Mouse (Mus musculus) C2C12 (cell line): Measurements from ENCODE around the gene Mrpl44. TPM values are rescaled to one million over a fixed set of nuclear protein-coding genes. Genes with fewer than 3 reads are reported as not detected.

ENCODE experiments used
- H3K27me3 ChIP-seq: one replicate; pipeline ENCODE4 v1.6.1; 2011; ENCODE audit not compliant: control insufficient read depth, insufficient read depth, insufficient read length
- H3K36me3 ChIP-seq: one replicate; pipeline ENCODE4 v1.6.1; 2011; ENCODE audit not compliant: control insufficient read depth, insufficient read depth
- H3K4me3 ChIP-seq: one replicate; pipeline ENCODE4 v1.5.1; 2011; ENCODE audit warnings: mild to moderate bottlenecking, control low read depth; ENCODE audit not compliant: poor library complexity, insufficient read depth, severe bottlenecking
- H3K79me2 ChIP-seq: one replicate; pipeline ENCODE4 v1.6.1; 2011; ENCODE audit not compliant: control insufficient read depth, insufficient read depth
- H3K79me3 ChIP-seq: one replicate; pipeline ENCODE4 v1.6.1; 2011; ENCODE audit warnings: low read depth, control low read depth
- H3ac ChIP-seq: one replicate; pipeline ENCODE3; 2011; ENCODE audit warnings: low read depth; ENCODE audit not compliant: control insufficient read depth, insufficient read length
- CEBPB ChIP-seq: IDR thresholded peaks from one replicate; pipeline ENCODE4 v1.6.1; 2011; ENCODE audit warnings: low read depth, mild to moderate bottlenecking, control low read depth, moderate library complexity
- CTCF ChIP-seq: IDR thresholded peaks from one replicate; pipeline ENCODE4 v1.5.1; 2011; ENCODE audit not compliant: control insufficient read depth, insufficient read depth, insufficient read length
- FOSL1 ChIP-seq: IDR thresholded peaks from one replicate; pipeline ENCODE4 v1.8.0; 2011; ENCODE audit warnings: mild to moderate bottlenecking, low read length; ENCODE audit not compliant: poor library complexity, insufficient read depth, severe bottlenecking
- MAX ChIP-seq: IDR thresholded peaks from one replicate; pipeline ENCODE4 v1.6.1; 2011; ENCODE audit warnings: mild to moderate bottlenecking, control low read depth
- MYOD1 ChIP-seq: IDR thresholded peaks from one replicate; pipeline ENCODE4 v1.6.1; 2011; ENCODE audit warnings: low read depth; ENCODE audit not compliant: control insufficient read depth, insufficient read length
- MYOG ChIP-seq: IDR thresholded peaks from one replicate; pipeline ENCODE4 v1.6.1; 2011; ENCODE audit not compliant: control insufficient read depth, insufficient read length; ENCODE audit errors: extremely low read depth
- USF1 ChIP-seq: IDR thresholded peaks from one replicate; pipeline ENCODE4 v1.6.1; 2011; ENCODE audit warnings: low read depth, mild to moderate bottlenecking, control low read depth, moderate library complexity
- polyA plus RNA-seq: library from polyadenylated mRNA; unstranded; fragments of >200 nt; fragmentation: generic; extraction: Trizol; gene quantifications from one replicate; pipeline ENCODE4 v1.2.1, GENCODE M21; 2012; ENCODE audit warnings: missing spikeins

Mrpl44 gene
- polyA plus RNA-seq, 1 experiment = 22.8 TPM

DNA sequence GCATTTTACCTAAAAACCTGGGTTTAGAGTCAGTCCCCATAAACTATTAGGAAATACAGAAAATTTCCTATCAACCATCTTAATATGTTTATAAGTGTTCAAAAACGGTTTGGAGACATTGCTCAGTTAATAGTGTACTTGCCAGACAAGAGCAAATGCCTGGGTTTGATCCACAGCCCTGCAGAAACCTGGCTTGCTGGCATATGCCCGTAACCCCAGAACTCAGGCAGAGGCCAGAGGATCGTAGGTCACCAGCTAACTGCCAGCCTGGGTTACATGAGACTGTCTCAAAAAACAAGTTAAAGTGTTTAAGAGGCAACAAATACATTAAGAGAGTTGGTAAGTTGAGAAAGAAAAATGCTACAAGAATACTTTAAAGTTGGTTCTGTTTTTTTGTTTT lies 20.9 kb upstream of the Mrpl44 start:
- H3K79me2 ChIP-seq = peaks cover 53% of the 10 kb centered on the region
- TF ChIP-seq FOSL1 (no peak), CTCF (no peak), USF1 (no peak), MYOD1 (no peak), CEBPB (no peak), MAX (no peak), MYOG (no peak)

DNA sequence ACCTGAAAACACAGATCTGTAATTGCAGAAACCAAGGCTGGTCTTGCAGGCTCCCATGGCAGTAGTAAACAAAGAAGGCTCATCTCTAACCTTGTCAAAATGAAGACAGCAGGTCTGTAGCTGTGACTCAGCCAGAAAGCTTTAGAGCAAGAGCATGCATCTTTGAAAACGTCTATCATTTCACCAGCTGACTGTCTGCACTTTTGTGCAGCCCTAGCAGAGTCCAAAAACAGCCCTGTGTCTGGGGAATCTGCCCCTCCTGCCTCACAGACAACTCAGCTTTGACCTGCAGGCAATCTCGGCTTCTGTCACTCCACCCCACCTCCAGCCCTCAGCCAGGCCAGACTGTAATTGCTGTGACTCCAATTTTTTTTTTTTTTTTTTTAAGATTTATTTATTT lies 20.4 kb upstream of the Mrpl44 start:
- no peaks in the 10 kb centered on the region for H3K36me3 ChIP-seq
- peaks cover 58% of the 10 kb centered on the region for H3K79me2 ChIP-seq
- TF ChIP-seq CEBPB = no peak
- TF ChIP-seq CTCF = no peak
- TF ChIP-seq FOSL1 = no peak
- no peak for TF ChIP-seq MYOD1
- TF ChIP-seq USF1 = no peak
- TF ChIP-seq MYOG = no peak
- no peak for TF ChIP-seq MAX
- H3ac ChIP-seq = no peak overlapping the region
- H3K4me3 ChIP-seq = no peak overlapping the region
- peaks cover 17% of the 10 kb centered on the region for H3K79me3 ChIP-seq
- H3K27me3 ChIP-seq = no peaks in the 10 kb centered on the region

More for the DNA sequence above, 20.9 kb upstream of the Mrpl44 start:
- no peak overlapping the region for H3ac ChIP-seq
- H3K27me3 ChIP-seq = no peaks in the 10 kb centered on the region
- peaks cover 18% of the 10 kb centered on the region for H3K79me3 ChIP-seq
- no peak overlapping the region for H3K4me3 ChIP-seq
- no peaks in the 10 kb centered on the region for H3K36me3 ChIP-seq

DNA sequence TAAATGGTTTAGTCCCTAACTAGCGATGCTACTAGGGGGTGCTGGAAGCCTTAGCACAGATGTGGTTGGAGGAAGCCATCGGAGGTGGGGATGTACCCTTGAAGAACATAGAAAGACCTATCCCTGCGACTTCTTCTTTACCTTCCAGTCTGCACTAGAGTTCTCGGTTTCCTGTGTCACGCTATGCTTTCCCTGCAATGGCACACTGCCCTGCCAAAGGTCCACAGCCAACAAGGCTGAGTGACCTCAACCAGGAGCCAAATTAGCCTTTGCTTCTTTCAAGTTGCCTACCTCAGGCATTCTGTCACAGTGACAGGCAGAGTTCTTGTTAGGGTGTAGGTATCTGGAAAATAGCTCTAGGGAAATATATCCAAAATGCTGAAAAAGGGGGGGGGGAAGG lies 19.4 kb upstream of the Mrpl44 start:
- peaks cover 20% of the 10 kb centered on the region for H3K79me3 ChIP-seq
- H3ac ChIP-seq = no peak overlapping the region
- no peak overlapping the region for H3K4me3 ChIP-seq
- no peaks in the 10 kb centered on the region for H3K36me3 ChIP-seq
- H3K79me2 ChIP-seq = peaks cover 68% of the 10 kb centered on the region
- H3K27me3 ChIP-seq = no peaks in the 10 kb centered on the region
- TF ChIP-seq MYOG (no peak), CEBPB (no peak), CTCF (no peak), FOSL1 (no peak)

DNA sequence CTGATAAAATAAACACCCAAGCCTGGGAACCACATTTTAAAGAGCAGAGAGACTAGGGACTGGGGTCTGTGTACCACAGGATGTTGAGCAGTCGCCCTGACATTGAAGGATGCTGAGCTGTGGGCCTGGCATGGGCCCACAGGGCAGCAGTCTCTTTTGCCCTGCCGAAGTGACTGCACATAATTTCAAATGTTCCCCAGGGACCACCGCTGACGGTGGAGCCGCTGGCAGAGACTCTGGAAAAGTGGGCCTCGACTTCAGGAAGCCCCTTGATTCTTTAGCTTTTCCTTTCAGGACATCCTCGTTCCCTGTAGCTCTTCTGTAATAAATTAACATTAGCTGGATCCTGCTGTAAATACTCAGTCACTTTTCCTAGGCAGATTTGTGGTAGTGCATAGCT lies 18.7 kb upstream of the Mrpl44 start:
- Histone ChIP-seq H3K36me3 (no peaks in the 10 kb centered on the region), H3K79me2 (peaks cover 62% of the 10 kb centered on the region), H3K79me3 (peaks cover 18% of the 10 kb centered on the region), H3ac (no peak overlapping the region), H3K27me3 (no peaks in the 10 kb centered on the region), H3K4me3 (no peak overlapping the region)
- no peak for TF ChIP-seq USF1
- TF ChIP-seq MAX = no peak
- no peak for TF ChIP-seq MYOG
- no peak for TF ChIP-seq CTCF
- TF ChIP-seq MYOD1 = no peak
- TF ChIP-seq FOSL1 = no peak
- no peak for TF ChIP-seq CEBPB

DNA sequence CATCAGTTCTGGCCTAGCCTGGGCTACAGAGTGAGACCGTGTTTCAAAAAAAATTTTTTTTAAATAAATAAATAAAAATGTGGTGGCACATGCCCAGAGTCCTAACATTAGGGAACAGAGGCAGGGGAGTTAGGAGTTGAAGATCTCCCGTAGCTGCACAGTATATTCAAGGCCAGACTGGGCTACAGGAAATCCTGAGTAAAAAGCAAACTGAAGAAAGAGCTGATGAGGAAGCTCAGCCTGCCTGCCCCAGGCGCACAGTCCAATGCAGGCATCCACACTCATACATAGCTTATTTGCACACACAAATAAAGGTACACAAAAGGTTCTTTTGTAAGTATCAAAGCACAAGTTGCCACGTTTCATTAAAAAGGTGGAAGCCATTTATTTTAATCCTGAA lies 18.2 kb upstream of the Mrpl44 start:
- H3K79me2 ChIP-seq = peaks cover 58% of the 10 kb centered on the region
- H3K4me3 ChIP-seq = no peak overlapping the region
- H3K79me3 ChIP-seq = peaks cover 18% of the 10 kb centered on the region
- no peaks in the 10 kb centered on the region for H3K36me3 ChIP-seq
- H3ac ChIP-seq = no peak overlapping the region
- TF ChIP-seq MYOG = no peak
- TF ChIP-seq USF1 = no peak
- no peak for TF ChIP-seq MYOD1
- TF ChIP-seq CTCF = no peak
- TF ChIP-seq MAX = no peak
- TF ChIP-seq CEBPB = no peak
- no peak for TF ChIP-seq FOSL1
- H3K27me3 ChIP-seq = no peaks in the 10 kb centered on the region

DNA sequence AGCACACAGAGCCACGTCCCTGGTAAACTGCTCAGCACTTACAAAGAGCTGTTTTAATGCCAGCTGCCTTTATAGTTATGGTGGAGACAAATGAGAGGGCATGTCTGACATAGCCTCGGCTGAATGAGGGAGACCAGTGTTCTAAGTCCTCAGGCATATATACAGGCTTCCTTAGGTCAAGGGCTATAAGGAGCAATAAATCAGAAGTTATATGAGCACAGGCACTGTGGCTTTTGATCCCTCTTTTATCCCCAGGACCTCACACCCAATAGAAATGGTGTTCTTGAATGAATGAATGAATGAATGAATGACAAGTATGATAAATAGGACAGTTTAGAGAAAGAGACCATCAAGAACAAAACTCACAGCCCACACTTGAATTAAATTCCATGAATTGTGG lies 16.8 kb upstream of the Mrpl44 start:
- TF ChIP-seq MYOG (no peak), USF1 (no peak), FOSL1 (no peak), CEBPB (no peak), MAX (no peak), MYOD1 (no peak), CTCF (no peak)
- Histone ChIP-seq H3K36me3 (no peaks in the 10 kb centered on the region), H3K27me3 (no peaks in the 10 kb centered on the region), H3ac (no peak overlapping the region), H3K79me3 (peaks cover 15% of the 10 kb centered on the region), H3K4me3 (no peak overlapping the region), H3K79me2 (peaks cover 52% of the 10 kb centered on the region)
